Mouse (Mus musculus) thymus, postnatal 10 days (tissue): Measurements from ENCODE around the gene Vmn2r79.
"Not testable (repeated sequence)": the region's sequence is repeated elsewhere in the genome, so short reads cannot be mapped to it uniquely, and the experiment has no call there.

Experiments
- DNase-seq, 2 experiments: peaks; one replicate each; pipeline ENCODE4 v3.0.0; 2021; ENCODE audit warnings: low spot score in 2 of 2

Gene Vmn2r79

DNA sequence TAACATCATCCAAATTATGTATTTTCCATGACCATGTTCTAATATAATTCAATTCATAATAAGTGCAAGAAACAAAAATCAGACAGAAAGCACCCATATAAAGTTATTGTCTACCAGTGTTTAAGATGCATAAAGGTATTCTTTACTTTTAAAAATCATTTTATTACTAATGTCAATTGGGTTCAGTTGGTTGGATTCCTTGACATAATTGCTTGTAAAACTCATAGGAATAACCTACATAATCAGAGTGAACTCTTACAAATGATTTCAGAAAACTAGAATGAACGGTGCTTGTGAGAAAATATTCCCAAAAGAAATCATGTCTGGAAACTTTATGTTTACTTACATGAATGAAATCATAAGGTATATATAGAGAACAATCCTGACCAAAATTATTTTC is at the start of gene Vmn2r79:
Vmn2r79 (plus strand) TSS at position 301 of the 400 bp plus-strand sequence.
- DNase-seq, result not testable (repeated sequence)

- no peak for DNase-seq
Measured at GRCm38 (mm10) chr7:86994700-86995099, 1.2 kb upstream of the Vmn2r79 start.

- DNase-seq, result not testable (repeated sequence)
Measured at GRCm38 (mm10) chr7:87026486-87026885, 30.6 kb downstream of the Vmn2r79 start.

DNA sequence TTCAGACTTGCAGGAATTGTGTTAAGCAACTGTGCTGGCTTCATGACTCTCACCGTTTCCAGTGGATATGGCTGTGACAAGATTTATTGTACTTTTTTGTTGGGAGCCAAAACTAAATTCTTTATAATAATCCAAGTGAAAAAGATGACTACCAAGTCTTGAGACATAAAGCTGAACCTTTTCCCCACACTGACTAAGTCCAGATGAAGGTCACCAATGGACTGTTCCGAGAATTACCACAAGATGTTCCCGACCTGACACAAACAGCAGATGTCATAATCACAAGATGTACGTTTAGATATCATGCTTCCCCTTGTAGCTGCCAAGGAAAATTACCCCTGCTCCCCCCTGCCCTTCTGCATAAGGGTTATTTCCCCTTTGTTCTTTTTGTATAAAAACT is 67.7 kb downstream of the Vmn2r79 start:
- DNase-seq, result no peak
